Mouse (Mus musculus): Measurements from ENCODE around the gene Nasp.

DNA sequence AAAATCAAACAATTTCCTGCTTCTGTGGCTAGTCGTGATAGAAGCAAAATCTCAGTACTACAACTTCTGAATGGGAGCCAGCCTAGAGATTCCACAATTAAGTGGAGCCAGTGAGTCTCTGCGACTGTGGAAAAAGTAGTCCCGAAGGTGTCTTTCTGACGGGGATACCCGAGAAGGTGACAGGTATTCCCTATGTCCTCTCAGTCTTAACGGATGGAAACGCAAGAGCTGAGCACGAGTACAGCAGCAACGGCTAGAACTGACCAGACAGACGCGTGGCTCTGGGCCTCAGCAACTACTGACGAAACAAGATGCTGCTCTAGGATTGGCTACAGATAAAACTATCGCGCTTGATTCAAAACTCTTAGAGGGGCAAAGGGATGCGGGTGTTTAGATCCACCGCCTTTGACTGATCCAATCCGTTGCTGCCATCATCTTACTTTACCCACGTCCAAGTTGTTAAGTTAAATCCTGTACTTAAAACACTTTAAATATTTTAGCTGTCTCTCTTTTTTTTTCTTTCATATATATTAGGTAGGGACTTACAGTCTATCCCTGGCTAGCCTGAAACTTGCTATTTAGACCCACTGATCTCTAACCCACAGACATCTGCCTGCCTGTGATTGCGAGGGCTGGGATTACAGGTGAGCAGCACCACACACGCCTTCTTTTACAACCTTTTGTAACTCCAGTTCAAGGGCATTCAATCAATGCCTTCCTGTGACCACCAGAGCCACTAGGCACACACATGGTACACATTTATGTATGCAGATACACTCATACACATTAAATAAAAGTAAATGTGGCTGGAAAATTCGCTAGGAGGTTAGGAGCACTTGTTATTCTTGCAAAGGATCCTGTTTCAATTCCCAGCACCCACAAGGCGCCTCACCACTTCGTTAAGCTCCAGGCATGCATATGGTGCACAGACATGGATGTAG is at the start of gene Nasp:
- TF ChIP-seq CTCF (IDR thresholded peaks at IDR 0.05; ENCODE audit: borderline replicate concordance, insufficient read depth, low read depth, low read length) (no peak), POLR2A (IDR thresholded peaks at IDR 0.05; ENCODE audit: borderline replicate concordance, insufficient read depth, low read length) (no peak)

Data from cerebellum, adult 2 months (tissue).